In the genomic region with DNA sequence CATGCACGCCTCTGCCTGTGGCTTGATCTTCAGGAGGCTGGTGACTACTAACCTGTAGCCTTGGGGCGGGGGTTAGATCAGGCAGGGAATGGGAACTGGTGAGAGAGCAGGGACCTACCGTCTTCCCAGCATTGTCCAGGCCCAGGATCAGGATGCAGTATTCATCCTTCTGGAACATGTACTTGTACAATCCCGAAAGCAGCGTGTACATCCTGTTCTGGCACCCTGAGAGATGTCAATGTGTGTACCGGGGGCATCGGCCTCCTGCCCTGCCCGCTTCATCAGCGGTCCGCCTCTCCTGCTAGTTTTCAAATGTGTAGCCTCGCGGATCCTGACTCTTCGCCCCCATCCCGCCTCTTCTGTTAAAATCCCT, we compare ENCODE assay signal across 9 mouse cellular contexts. TPM values are rescaled to one million over a fixed set of nuclear protein-coding genes. Genes with fewer than 3 reads are reported as not detected.
DNase-seq lines count a peak whose midpoint lies in the region; ATAC-seq and TF ChIP-seq lines count a peak whose summit lies in the region.
"Had no signal": no experiment of that assay in that cellular context is flagged by ENCODE, and none has a peak within 500 bp of the region (broad histone marks: within the 10 kb centered on the region; RNA-seq: fewer than 3 reads in every experiment).

No protein-coding gene starts in this region.

- intact Hi-C loops in heart, postnatal 25 days (cut with DNase I), result no loop called here

- peak overlapping the region; percentile 95 for H3K9ac ChIP-seq in heart, embryonic 12.5 days
- H3K9ac ChIP-seq in forebrain, postnatal 0 days, result peak overlapping the region; percentile 88
- H3K9ac ChIP-seq in liver, postnatal 0 days (replicated peaks), result peak overlapping the region; percentile 81

- no peaks in the 10 kb centered on the region for H3K27me3 ChIP-seq in heart, embryonic 12.5 days (replicated peaks)
- H3K27me3 ChIP-seq in forebrain, postnatal 0 days (ENCODE audit: insufficient read depth, low read length), result no peaks in the 10 kb centered on the region
- H3K27me3 ChIP-seq in liver, postnatal 0 days (ENCODE audit: insufficient read depth, low read length), result no peaks in the 10 kb centered on the region
- H3K27me3 ChIP-seq: Patski had no signal

- TF ChIP-seq CTCF in forebrain, postnatal 0 days (IDR thresholded peaks at IDR 0.05; ENCODE audit: low read depth), result no peak
- no peak for TF ChIP-seq CTCF in liver, postnatal 0 days (IDR thresholded peaks at IDR 0.05; ENCODE audit: low read depth)

- H3K9me3 ChIP-seq in heart, embryonic 12.5 days (replicated peaks), result no peaks in the 10 kb centered on the region
- H3K9me3 ChIP-seq in forebrain, postnatal 0 days (ENCODE audit: low read length), result no peaks in the 10 kb centered on the region
- H3K9me3 ChIP-seq in liver, postnatal 0 days (ENCODE audit: low read length), result no peaks in the 10 kb centered on the region

- H3K4me3 ChIP-seq in heart, embryonic 12.5 days, result peak overlapping the region; percentile 90
- peak overlapping the region; percentile 76 for H3K4me3 ChIP-seq in forebrain, postnatal 0 days (ENCODE audit: low read depth, low read length)
- H3K4me3 ChIP-seq in liver, postnatal 0 days (ENCODE audit: low read depth, low read length), result peak overlapping the region; percentile 82

- H3K27ac ChIP-seq in heart, embryonic 12.5 days (ENCODE audit: poor library complexity, severe bottlenecking), result peak overlapping the region; percentile 93; the same call in 1 of the 2 replicates
- H3K27ac ChIP-seq in forebrain, postnatal 0 days (ENCODE audit: low read depth, low read length), result peak overlapping the region; percentile 85
- peak overlapping the region; percentile 93 for H3K27ac ChIP-seq in liver, postnatal 0 days (ENCODE audit: low read depth)

- peak; percentile 7; the same call in 1 of the 2 replicates for ATAC-seq in heart, embryonic 12.5 days (ENCODE audit: insufficient number of reproducible peaks, low FRiP score)
- ATAC-seq in forebrain, postnatal 0 days, result peak; percentile 2; the same call in 1 of the 2 replicates
- ATAC-seq in liver, postnatal 0 days, result no peak

- no peak for DNase-seq in heart, postnatal 25 days (ENCODE audit: low spot score)
- DNase-seq in ES-CJ7 (ENCODE audit: low read depth, low spot score), result peak; percentile 13
- DNase-seq in forebrain, postnatal 0 days, result no peak
- DNase-seq in liver, postnatal 0 days, result no peak
- DNase-seq in gastrocnemius, adult 18-20 months (ENCODE audit: low spot score), result no peak
- no peak for DNase-seq in embryo, embryonic 11 days
- no peak for DNase-seq in adrenal gland, postnatal 36 days

- peaks cover 29% of the 10 kb centered on the region for H3K4me1 ChIP-seq in heart, embryonic 12.5 days (replicated peaks)
- H3K4me1 ChIP-seq in forebrain, postnatal 0 days (ENCODE audit: insufficient read depth), result peaks cover 21% of the 10 kb centered on the region
- H3K4me1 ChIP-seq in liver, postnatal 0 days (ENCODE audit: insufficient read depth), result peaks cover 19% of the 10 kb centered on the region

- TF ChIP-seq EP300 in liver, postnatal 0 days (IDR thresholded peaks at IDR 0.05; ENCODE audit: low read depth), result no peak

- peaks cover 51% of the 10 kb centered on the region for H3K36me3 ChIP-seq in heart, embryonic 12.5 days
- peaks cover 31% of the 10 kb centered on the region for H3K36me3 ChIP-seq in forebrain, postnatal 0 days (ENCODE audit: insufficient read depth)
- H3K36me3 ChIP-seq in liver, postnatal 0 days (replicated peaks; ENCODE audit: insufficient read depth, low read length), result peaks cover 33% of the 10 kb centered on the region

- H3K4me2 ChIP-seq in heart, embryonic 12.5 days, result peak overlapping the region; percentile 100
- peak overlapping the region; percentile 93 for H3K4me2 ChIP-seq in forebrain, postnatal 0 days (ENCODE audit: low read depth)
- peak overlapping the region; percentile 99 for H3K4me2 ChIP-seq in liver, postnatal 0 days (ENCODE audit: low read depth, low read length)

- 9% methylated on average over 14 of the region's 14 CpGs for WGBS in heart, embryonic 12.5 days
- WGBS in forebrain, postnatal 0 days, result 8% methylated on average over 14 of the region's 14 CpGs
- WGBS in liver, postnatal 0 days (ENCODE audit: insufficient replicate concordance), result 4% methylated on average over 14 of the region's 14 CpGs

RNA-seq across cellular contexts. Expression of a gene that starts 0.3 kb away (rescaled TPM):
- polyA plus RNA-seq in heart, embryonic 12.5 days (2016; fragmentation: Nextera tagmentation; extraction: Ambion mirVana), result 33.8 and 33.9 TPM in 2 replicates
- total RNA-seq in heart, postnatal 25 days (2021), result 10 to 100 TPM; 18.3 to 21.2 TPM
- 93.3 and 99.0 TPM in 2 replicates for total RNA-seq in forebrain, postnatal 0 days (2014; rRNA removed)
- polyA plus RNA-seq in forebrain, postnatal 0 days (2015; fragmentation: Nextera tagmentation; extraction: Ambion mirVana), result 32.2 and 39.6 TPM in 2 replicates
- polyA plus RNA-seq in liver, postnatal 0 days (2015; fragmentation: Nextera tagmentation; extraction: Ambion mirVana), result 7.7 and 9.4 TPM in 2 replicates
- total RNA-seq in gastrocnemius, adult 18-20 months (2021), result 10 to 100 TPM; 11.7 to 12.4 TPM
- 10 to 100 TPM; 34.8 to 47.3 TPM for total RNA-seq in adrenal gland, postnatal 36 days (2021)

RNA-seq across cellular contexts. Expression of a gene that starts 0.7 kb away (rescaled TPM):
- polyA plus RNA-seq in heart, embryonic 12.5 days (2016; fragmentation: Nextera tagmentation; extraction: Ambion mirVana), result 50.0 and 54.1 TPM in 2 replicates
- 10 to 100 TPM; 54.3 to 54.9 TPM for total RNA-seq in heart, postnatal 25 days (2021)
- 24.0 and 27.9 TPM in 2 replicates for total RNA-seq in forebrain, postnatal 0 days (2014; rRNA removed)
- polyA plus RNA-seq in forebrain, postnatal 0 days (2015; fragmentation: Nextera tagmentation; extraction: Ambion mirVana), result 60.9 and 73.0 TPM in 2 replicates
- 17.9 and 19.4 TPM in 2 replicates for polyA plus RNA-seq in liver, postnatal 0 days (2015; fragmentation: Nextera tagmentation; extraction: Ambion mirVana)
- total RNA-seq in gastrocnemius, adult 18-20 months (2021), result 10 to 100 TPM; 23.0 to 26.5 TPM
- 10 to 100 TPM; 38.9 to 45.5 TPM for total RNA-seq in adrenal gland, postnatal 36 days (2021)

RNA-seq across cellular contexts. Expression of a gene that starts 15.4 kb away (rescaled TPM):
- polyA plus RNA-seq in heart, embryonic 12.5 days (2016; fragmentation: Nextera tagmentation; extraction: Ambion mirVana), result 16.2 and 16.9 TPM in 2 replicates
- 1 to 10 TPM; 7.0 to 7.4 TPM for total RNA-seq in heart, postnatal 25 days (2021)
- total RNA-seq in forebrain, postnatal 0 days (2014; rRNA removed), result 42.8 and 43.5 TPM in 2 replicates
- 19.5 and 26.5 TPM in 2 replicates for polyA plus RNA-seq in forebrain, postnatal 0 days (2015; fragmentation: Nextera tagmentation; extraction: Ambion mirVana)
- polyA plus RNA-seq in liver, postnatal 0 days (2015; fragmentation: Nextera tagmentation; extraction: Ambion mirVana), result 3.7 and 4.0 TPM in 2 replicates
- 1 to 10 TPM; 3.8 to 4.5 TPM for total RNA-seq in gastrocnemius, adult 18-20 months (2021)
- 10 to 100 TPM; 13.4 to 18.1 TPM for total RNA-seq in adrenal gland, postnatal 36 days (2021)

RNA-seq across cellular contexts. Expression of a gene that starts 44.9 kb away (rescaled TPM):
- 29.0 and 30.0 TPM in 2 replicates for polyA plus RNA-seq in heart, embryonic 12.5 days (2016; fragmentation: Nextera tagmentation; extraction: Ambion mirVana)
- 10 to 100 TPM; 13.2 to 13.4 TPM for total RNA-seq in heart, postnatal 25 days (2021)
- total RNA-seq in forebrain, postnatal 0 days (2014; rRNA removed), result 42.8 and 64.4 TPM in 2 replicates
- polyA plus RNA-seq in forebrain, postnatal 0 days (2015; fragmentation: Nextera tagmentation; extraction: Ambion mirVana), result 13.8 and 20.6 TPM in 2 replicates
- polyA plus RNA-seq in liver, postnatal 0 days (2015; fragmentation: Nextera tagmentation; extraction: Ambion mirVana), result 8.5 and 9.9 TPM in 2 replicates
- total RNA-seq in gastrocnemius, adult 18-20 months (2021), result 10 to 100 TPM in 1 of 2 experiments, 1 to 10 TPM in 1; 7.3 to 10.8 TPM
- total RNA-seq in adrenal gland, postnatal 36 days (2021), result 10 to 100 TPM; 26.5 to 32.1 TPM

RNA-seq across cellular contexts. Expression of a gene that starts 50.2 kb away (rescaled TPM):
- polyA plus RNA-seq in heart, embryonic 12.5 days (2016; fragmentation: Nextera tagmentation; extraction: Ambion mirVana), result 0.45 and 0.80 TPM in 2 replicates
- total RNA-seq in heart, postnatal 25 days (2021), result under 1 TPM; 0.45 to 0.52 TPM
- total RNA-seq in forebrain, postnatal 0 days (2014; rRNA removed), result 1,247 and 1,493 TPM in 2 replicates
- polyA plus RNA-seq in forebrain, postnatal 0 days (2015; fragmentation: Nextera tagmentation; extraction: Ambion mirVana), result 1,714 and 1,956 TPM in 2 replicates
- 0.19 TPM in 1 of 2 replicates, not detected in the other for polyA plus RNA-seq in liver, postnatal 0 days (2015; fragmentation: Nextera tagmentation; extraction: Ambion mirVana)
- total RNA-seq in gastrocnemius, adult 18-20 months (2021), result not detected
- 10 to 100 TPM; 10.3 to 11.7 TPM for total RNA-seq in adrenal gland, postnatal 36 days (2021)
- polyA plus RNA-seq: Patski had no signal
